1 mouse cellular context compared by ENCODE assay signal in the genomic region with DNA sequence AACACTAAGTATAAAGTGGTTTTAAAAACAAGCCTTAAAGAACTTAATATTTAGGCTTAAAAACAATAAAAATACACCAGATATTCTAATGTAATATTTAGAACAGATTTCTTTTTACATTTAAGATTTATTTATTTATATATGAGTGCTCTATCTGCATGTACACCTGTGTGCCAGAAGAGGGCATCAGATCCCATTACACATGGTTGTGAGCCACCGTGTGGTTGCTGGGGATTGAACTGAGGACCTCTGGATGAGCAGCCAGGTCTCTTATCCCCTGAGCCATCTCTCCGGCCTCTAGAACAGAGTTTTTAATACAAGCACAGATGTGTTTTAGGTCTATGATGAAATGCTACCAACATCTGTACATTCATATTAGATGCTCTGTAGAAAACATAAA.
TF ChIP-seq lines count a peak whose summit lies in the region.

No protein-coding gene starts in this region.

TF ChIP-seq in MEL, 35 proteins besides CTCF, POLR2A, EP300 and RAD21:
- TF ChIP-seq ETS1 (IDR thresholded peaks at IDR 0.05; ENCODE audit: low read depth, low read length) (no peak), CHD2 (IDR thresholded peaks at IDR 0.05; ENCODE audit: low read length) (no peak), SMC3 (IDR thresholded peaks at IDR 0.05; ENCODE audit: low read depth, low read length) (0 out of 2 replicates have a peak, but pooled peaks have one; percentile 24), TCF12 (IDR thresholded peaks at IDR 0.05; ENCODE audit: low read depth, low read length) (no peak), MAFK (IDR thresholded peaks at IDR 0.05; ENCODE audit: borderline replicate concordance, low read depth, low read length) (no peak), ZC3H11A (IDR thresholded peaks at IDR 0.05; ENCODE audit: low read depth, low read length) (no peak), RCOR1 (IDR thresholded peaks at IDR 0.05; ENCODE audit: low read depth, low read length) (no peak), MYC (IDR thresholded peaks at IDR 0.05; ENCODE audit: low read depth, low read length) (no peak)
